Mouse (Mus musculus) lung, embryonic 15.5 days (tissue): ENCODE data around the gene Fam92b. TPM values are rescaled to one million over a fixed set of nuclear protein-coding genes. Genes with fewer than 3 reads are reported as not detected.

Experiments
- ATAC-seq: fragments of 200-750 bp; cut with Nextera tagmentation; 2 replicates; pipeline ENCODE4 v1.8.0; 2017; ENCODE audit warnings: moderate number of reproducible peaks, borderline replicate concordance; ENCODE audit not compliant: low FRiP score, low TSS enrichment; ENCODE audit errors: extremely low read depth
- H3K27ac ChIP-seq: fragments of 300-500 bp; sonication (generic); 2 replicates; pipeline ENCODE4 v1.5.1; 2015; ENCODE audit warnings: moderate library complexity, mild to moderate bottlenecking, inconsistent platforms
- H3K27me3 ChIP-seq: fragments of 300-500 bp; sonication (generic); 2 replicates; pipeline ENCODE4 v1.6.1; 2015; ENCODE audit warnings: inconsistent platforms
- H3K36me3 ChIP-seq: fragments of 300-500 bp; sonication (generic); 2 replicates; pipeline ENCODE4 v1.6.1; 2015; ENCODE audit warnings: inconsistent platforms
- H3K4me1 ChIP-seq: fragments of 300-500 bp; sonication (generic); 2 replicates; pipeline ENCODE4 v1.6.1; 2015; ENCODE audit warnings: inconsistent platforms
- H3K4me2 ChIP-seq: fragments of 300-500 bp; sonication (generic); 2 replicates; pipeline ENCODE4 v1.6.1; 2015; ENCODE audit warnings: inconsistent platforms, mild to moderate bottlenecking, moderate library complexity
- H3K4me3 ChIP-seq: fragments of 300-500 bp; sonication (generic); 2 replicates; pipeline ENCODE4 v1.5.1; 2015; ENCODE audit warnings: mild to moderate bottlenecking, inconsistent platforms
- H3K9ac ChIP-seq: fragments of 300-500 bp; sonication (generic); 2 replicates; pipeline ENCODE4 v1.6.1; 2015; ENCODE audit warnings: inconsistent platforms
- H3K9me3 ChIP-seq: fragments of 300-500 bp; sonication (generic); 2 replicates; pipeline ENCODE4 v1.6.1; 2016; ENCODE audit warnings: inconsistent platforms
- WGBS: fragments of 180-500 bp; shearing (Covaris S2); methylation state at CpG from one replicate; pipeline ENCODE4 v1.1.7; 2015; 5-methylcytosine and 5-hydroxymethylcytosine counted together
- polyA plus RNA-seq: library from polyadenylated mRNA; unstranded; fragments of >200 nt; fragmentation: Nextera tagmentation; extraction: Ambion mirVana; gene quantifications from 2 replicates; pipeline ENCODE4 v1.2.1, GENCODE M21; 2015

Gene Fam92b
- polyA plus RNA-seq, 1 experiment from 2014 or later = 1.4 TPM

DNA sequence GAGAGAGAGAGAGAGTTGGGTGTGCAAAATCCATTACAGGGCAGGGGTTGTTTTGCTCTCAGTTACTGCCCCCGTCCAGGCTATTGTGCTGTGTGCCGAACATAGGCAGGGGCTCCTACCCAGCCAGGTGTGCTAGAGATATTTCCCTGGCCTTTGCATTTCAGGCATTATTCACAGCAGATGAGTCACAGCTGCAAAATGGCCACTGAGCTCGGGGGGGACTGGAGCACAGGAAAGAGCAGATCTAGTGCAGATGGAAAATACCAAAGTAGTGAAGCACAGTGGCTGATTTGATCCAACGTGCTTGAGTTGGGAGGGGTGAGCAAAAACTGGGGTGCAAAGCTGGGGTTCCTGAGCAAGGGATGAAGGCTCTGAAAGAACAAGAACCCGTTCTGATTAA, 56.3 kb downstream of the Fam92b start:
- H3K4me3 ChIP-seq = no peak overlapping the region
- no peak for ATAC-seq
- H3K36me3 ChIP-seq = no peaks in the 10 kb centered on the region
- H3K9me3 ChIP-seq = no peaks in the 10 kb centered on the region
- no peak overlapping the region for H3K27ac ChIP-seq
- H3K4me1 ChIP-seq = 0 out of 2 replicates have a peak, but pooled peaks cover 2% of the 10 kb centered on the region
- H3K27me3 ChIP-seq = peaks cover 23% of the 10 kb centered on the region
- H3K4me2 ChIP-seq = no peak overlapping the region
- no peak overlapping the region for H3K9ac ChIP-seq
- WGBS = 44% methylated on average over 5 of the region's 5 CpGs

DNA sequence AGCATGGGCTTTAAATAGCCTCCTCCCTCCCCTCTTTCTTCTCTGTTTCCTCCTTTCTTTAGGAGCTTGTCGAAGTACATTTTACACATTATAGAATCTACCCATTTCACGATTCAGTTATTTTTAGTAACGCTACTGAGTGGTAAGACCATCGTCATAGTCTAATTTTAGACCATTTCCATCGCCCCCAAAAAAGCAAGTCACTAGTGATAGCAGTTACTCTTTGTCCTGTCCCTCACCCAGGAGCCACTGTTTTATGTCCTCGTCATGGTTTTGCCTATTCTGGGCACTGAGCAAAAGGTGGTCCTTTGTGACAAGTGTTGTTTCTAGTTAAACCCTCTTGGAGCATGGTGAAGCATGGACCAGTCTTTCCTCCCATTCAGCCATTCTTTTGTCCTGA, 57.3 kb downstream of the Fam92b start:
- Histone ChIP-seq H3K27ac (no peak overlapping the region), H3K4me3 (no peak overlapping the region), H3K9me3 (no peaks in the 10 kb centered on the region), H3K27me3 (peaks cover 34% of the 10 kb centered on the region), H3K4me1 (no peaks in the 10 kb centered on the region), H3K36me3 (no peaks in the 10 kb centered on the region), H3K9ac (no peak overlapping the region), H3K4me2 (no peak overlapping the region)
- ATAC-seq = no peak
- WGBS = 66% methylated on average over 6 of the region's 6 CpGs

DNA sequence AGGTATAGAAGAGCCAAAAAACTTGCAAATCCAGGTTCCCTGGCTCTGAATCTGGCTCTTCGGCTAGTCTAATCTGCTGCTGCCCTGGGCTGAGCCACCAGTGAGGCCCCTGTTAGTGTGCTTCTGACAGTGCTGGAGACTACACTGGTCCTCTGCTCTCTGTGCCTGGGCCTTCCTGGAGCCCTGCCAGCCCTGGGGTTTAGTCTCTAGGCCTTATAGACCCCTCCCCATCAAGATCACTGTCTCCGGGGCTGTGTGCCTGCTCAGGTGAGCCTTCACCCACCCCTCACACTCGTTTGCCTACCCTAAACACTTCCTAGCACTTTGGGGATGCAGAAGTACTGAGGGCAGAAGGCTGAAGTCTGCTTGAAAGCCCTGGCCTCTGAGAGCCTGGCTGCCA, 57.8 kb downstream of the Fam92b start:
- no peak for ATAC-seq
- H3K36me3 ChIP-seq = no peaks in the 10 kb centered on the region
- H3K4me1 ChIP-seq = peaks cover 3% of the 10 kb centered on the region
- WGBS = 49% methylated on average over 3 of the region's 3 CpGs
- no peak overlapping the region for H3K27ac ChIP-seq
- H3K4me3 ChIP-seq = no peak overlapping the region
- no peak overlapping the region for H3K9ac ChIP-seq
- H3K27me3 ChIP-seq = peaks cover 39% of the 10 kb centered on the region
- no peaks in the 10 kb centered on the region for H3K9me3 ChIP-seq
- H3K4me2 ChIP-seq = no peak overlapping the region

DNA sequence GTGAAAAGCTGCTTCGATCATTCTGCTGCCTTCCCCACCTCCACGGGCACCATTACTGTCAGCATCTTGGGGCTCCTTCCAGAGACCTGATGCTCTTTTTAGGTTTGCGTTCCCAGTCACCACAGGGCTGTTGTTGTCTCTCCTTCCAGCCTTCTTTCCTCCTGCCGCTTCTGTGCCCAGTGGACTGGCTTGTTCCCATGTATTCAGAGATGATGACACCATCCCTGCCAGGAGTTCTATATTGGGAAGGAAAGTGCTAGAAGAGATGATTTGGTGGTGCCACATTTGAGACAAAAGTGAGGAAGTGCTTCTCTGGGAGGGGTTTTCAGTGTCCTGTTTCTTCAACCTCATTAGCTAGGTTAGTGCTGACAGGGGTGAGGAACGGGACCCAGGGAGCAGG, 58.4 kb downstream of the Fam92b start:
- no peak overlapping the region for H3K27ac ChIP-seq

DNA sequence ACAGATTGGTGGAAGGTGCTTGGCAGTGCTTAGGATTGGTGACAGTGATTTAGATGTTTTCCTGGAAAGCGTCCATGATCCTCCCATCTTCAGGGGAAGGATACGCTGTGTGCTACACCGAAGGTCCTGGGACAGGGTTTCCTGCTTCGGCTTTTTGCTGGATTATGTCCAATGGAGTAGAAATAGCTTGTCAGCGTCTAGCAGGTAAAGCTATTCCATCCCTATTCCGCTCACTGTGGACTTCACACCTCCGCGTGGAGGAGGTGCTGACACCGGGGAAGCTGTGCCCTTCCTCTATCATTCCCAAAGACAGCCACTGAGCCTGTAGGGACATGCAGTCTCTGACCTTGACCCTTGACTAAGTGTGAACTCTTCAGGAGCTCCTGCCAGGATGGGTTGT, 59.1 kb downstream of the Fam92b start:
- peaks cover 43% of the 10 kb centered on the region for H3K27me3 ChIP-seq
- H3K27ac ChIP-seq = no peak overlapping the region
- H3K4me3 ChIP-seq = no peak overlapping the region
- ATAC-seq = no peak
- H3K9me3 ChIP-seq = no peaks in the 10 kb centered on the region
- no peak overlapping the region for H3K9ac ChIP-seq
- H3K36me3 ChIP-seq = no peaks in the 10 kb centered on the region
- WGBS = 53% methylated on average over 9 of the region's 9 CpGs
- H3K4me1 ChIP-seq = peaks cover 11% of the 10 kb centered on the region
- no peak overlapping the region; the same call in 1 of the 2 replicates for H3K4me2 ChIP-seq

More for the DNA sequence above, 58.4 kb downstream of the Fam92b start:
- 70% methylated on average over 5 of the region's 5 CpGs for WGBS
- Histone ChIP-seq H3K9me3 (no peaks in the 10 kb centered on the region), H3K4me2 (no peak overlapping the region), H3K27me3 (peaks cover 43% of the 10 kb centered on the region), H3K4me3 (no peak overlapping the region), H3K36me3 (no peaks in the 10 kb centered on the region), H3K9ac (no peak overlapping the region), H3K4me1 (peaks cover 8% of the 10 kb centered on the region)
- ATAC-seq = no peak

DNA sequence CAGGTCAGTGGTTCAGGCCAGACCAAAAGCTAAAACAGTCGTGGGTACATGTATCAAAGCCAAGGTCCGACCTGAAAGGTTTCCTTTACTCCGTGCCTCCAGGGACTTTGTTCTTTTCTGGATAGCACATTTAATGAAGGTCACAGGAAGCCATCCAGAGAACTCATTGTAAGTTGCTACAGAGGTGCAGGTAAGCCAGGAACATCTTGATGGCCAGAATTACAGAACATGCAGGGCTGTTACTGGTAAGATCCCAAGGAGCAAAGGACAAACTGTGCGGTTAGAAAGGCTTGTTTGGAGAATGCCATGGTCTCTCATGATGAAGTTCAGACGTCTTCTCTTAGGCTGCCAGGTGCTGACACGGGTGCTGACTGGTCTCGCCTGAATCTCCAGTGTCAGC, 60.7 kb downstream of the Fam92b start:
- Histone ChIP-seq H3K4me2 (no peak overlapping the region), H3K4me1 (peaks cover 19% of the 10 kb centered on the region), H3K27me3 (peaks cover 43% of the 10 kb centered on the region), H3K9ac (no peak overlapping the region), H3K36me3 (no peaks in the 10 kb centered on the region), H3K9me3 (no peaks in the 10 kb centered on the region), H3K27ac (no peak overlapping the region), H3K4me3 (no peak overlapping the region)
- ATAC-seq = no peak
- WGBS = 58% methylated on average over 7 of the region's 7 CpGs

Other genes starting within 250 kb of the Fam92b start
- gene Crispld2, start 185.0 kb downstream of the Fam92b start, polyA plus RNA-seq = 9.2 and 10.0 TPM in 2 replicates
- gene Zdhhc7, start 76.0 kb downstream of the Fam92b start, polyA plus RNA-seq = 38.3 and 40.0 TPM in 2 replicates
- 7.4 and 8.0 TPM in 2 replicates for gene 6430548M08Rik, start 63.3 kb downstream of the Fam92b start, polyA plus RNA-seq
- 9.6 and 12.6 TPM in 2 replicates for gene Gse1, start 51.0 kb upstream of the Fam92b start, polyA plus RNA-seq